Mouse (Mus musculus) left cerebral cortex, adult 2 months (tissue): Measurements from ENCODE around the gene Card14. TPM values are rescaled to one million over a fixed set of nuclear protein-coding genes. Genes with fewer than 3 reads are reported as not detected.
"Not testable (repeated sequence)": the region's sequence is repeated elsewhere in the genome, so short reads cannot be mapped to it uniquely, and the experiment has no call there.

Experiments used
- DNase-seq, 2 experiments: peaks; one replicate each; pipeline ENCODE4 v3.0.0; 2021 to 2022; ENCODE audit warnings: low spot score in 2 of 2, mixed read lengths in 1 of 2; ENCODE audit errors: extremely low spot score in 1 of 2
- H3K27ac ChIP-seq: fragments of 200-600 bp; 2 replicates; pipeline ENCODE4 v1.8.1; 2022
- H3K4me3 ChIP-seq: fragments of 200-600 bp; 2 replicates; pipeline ENCODE4 v1.8.1; 2022
- CTCF ChIP-seq: fragments of 200-600 bp; IDR thresholded peaks from 2 replicates; pipeline ENCODE4 v1.8.1; 2022; ENCODE audit warnings: antibody characterized with exemption, mild to moderate bottlenecking, moderate library complexity
- intact Hi-C: fragments of 180-260 bp; cut with DNase I; formaldehyde crosslinking; loops from one replicate; pipeline ENCODE4 v1.15.1; 2025
- long read RNA-seq, 2 experiments: library from polyadenylated mRNA; stranded (forward); transcript quantifications; one replicate each; pipeline ENCODE4 v2.0.0; 2021; ENCODE audit warnings: borderline mapping rate in 2 of 2
- total RNA-seq, 2 experiments: library from RNA; stranded (reverse); gene quantifications; 2 replicates each; pipeline ENCODE4 v1.2.3; 2021

The Card14 gene
- under 1 TPM; 0.19 to 0.27 TPM for total RNA-seq
- long read RNA-seq, experiment 1, partial matches to known transcripts, result 1 of 3 reads
- long read RNA-seq, experiment 1, other reads (novel, unspliced or antisense), result 2 of 3 reads
- long read RNA-seq, experiment 2, result 0 reads

- TF ChIP-seq CTCF, result no peak
- intact Hi-C loops, result loop anchor here (5.0 to 10.0 kb wide), 2 partner anchors 130 to 597 kb away; no protein-coding TSS in a partner anchor
- DNase-seq, result no peak
- Histone ChIP-seq H3K27ac (no peak within 1 kb of the TSS), H3K4me3 (no peak within 1 kb of the TSS)
Observed at GRCm38 (mm10) chr11:119307658-119307867, at the start of gene Card14. Gene Card14 (plus strand): TSS chr11:119307768.

- no peak for DNase-seq
- Histone ChIP-seq H3K4me3 (peak overlapping the region; percentile 36), H3K27ac (peak overlapping the region; percentile 86)
- TF ChIP-seq CTCF, result no peak
- intact Hi-C loops, result no loop called here
Observed at GRCm38 (mm10) chr11:119258216-119258571, 49.4 kb upstream of the Card14 start.

GRCm38 (mm10) chr11:119258572-119259322 is 48.8 kb upstream of the Card14 start:
- Histone ChIP-seq H3K4me3 (peak overlapping the region; percentile 36), H3K27ac (peak overlapping the region; percentile 86)
- TF ChIP-seq CTCF, result no peak
- peak; percentile 43 to 52 for DNase-seq
- intact Hi-C loops, result no loop called here

- no peak overlapping the region for H3K27ac ChIP-seq
- TF ChIP-seq CTCF, result no peak
- H3K4me3 ChIP-seq, result no peak overlapping the region
- intact Hi-C loops, result no loop called here
- DNase-seq, result no peak
Observed at GRCm38 (mm10) chr11:119259977-119260376, 47.6 kb upstream of the Card14 start.

GRCm38 (mm10) chr11:119264413-119264812 is 43.2 kb upstream of the Card14 start:
- DNase-seq, result no peak
- intact Hi-C loops, result no loop called here
- no peak overlapping the region for H3K4me3 ChIP-seq
- TF ChIP-seq CTCF, result no peak
- H3K27ac ChIP-seq, result no peak overlapping the region

GRCm38 (mm10) chr11:119265811-119266210 is 41.8 kb upstream of the Card14 start:
- no peak for DNase-seq
- intact Hi-C loops, result loop anchor here (5.0 kb wide), 1 partner anchor 214 kb away; no protein-coding TSS in a partner anchor
- H3K4me3 ChIP-seq, result no peak overlapping the region
- H3K27ac ChIP-seq, result no peak overlapping the region
- TF ChIP-seq CTCF, result no peak

GRCm38 (mm10) chr11:119267241-119267674 is 40.3 kb upstream of the Card14 start:
- DNase-seq, result peak in 1 of 2 experiments; percentile 38
- peak overlapping the region; percentile 97 for H3K27ac ChIP-seq
- intact Hi-C loops, result loop anchor here (5.0 kb wide), 1 partner anchor 215 kb away; no protein-coding TSS in a partner anchor
- no peak overlapping the region for H3K4me3 ChIP-seq
- no peak for TF ChIP-seq CTCF

- DNase-seq, result peak; percentile 95 to 96
- peak within 1 kb of the TSS; percentile 97 for H3K27ac ChIP-seq
- TF ChIP-seq CTCF, result peak; percentile 100
- intact Hi-C loops, result loop anchor here (1.0 to 5.0 kb wide), 2 partner anchors 32 to 216 kb away; partner anchors contain the start of gene Eif4a3
- H3K4me3 ChIP-seq, result peak within 1 kb of the TSS; percentile 85
Observed at GRCm38 (mm10) chr11:119267768-119268556, 39.6 kb upstream of the Card14 start, which contains the start of gene Gaa. Gene Gaa (plus strand): TSS chr11:119267887.

GRCm38 (mm10) chr11:119268557-119269195 is 38.9 kb upstream of the Card14 start:
- H3K27ac ChIP-seq, result peak overlapping the region; percentile 97
- intact Hi-C loops, result loop anchor here (1.0 to 5.0 kb wide), 2 partner anchors 32 to 216 kb away; partner anchors contain the start of gene Eif4a3
- peak; percentile 51 to 63 for DNase-seq
- TF ChIP-seq CTCF, result no peak
- H3K4me3 ChIP-seq, result peak overlapping the region; percentile 85

GRCm38 (mm10) chr11:119272492-119272891 is 35.1 kb upstream of the Card14 start:
- H3K27ac ChIP-seq, DNase-seq, H3K4me3 ChIP-seq, intact Hi-C loops: not testable (repeated sequence)
- TF ChIP-seq CTCF, result peak; percentile 59

- Histone ChIP-seq H3K4me3 (no peak overlapping the region), H3K27ac (no peak overlapping the region)
- peak; percentile 38 for TF ChIP-seq CTCF
- intact Hi-C loops, result no loop called here
- DNase-seq, result no peak
Observed at GRCm38 (mm10) chr11:119273186-119273930, 34.2 kb upstream of the Card14 start.
